Mouse (Mus musculus) limb, embryonic 12.5 days (tissue): ENCODE data around the gene Ralgapb. TPM values are rescaled to one million over a fixed set of nuclear protein-coding genes. Genes with fewer than 3 reads are reported as not detected.

Experiments
- ATAC-seq: fragments of 200-750 bp; cut with Nextera tagmentation; 2 replicates; pipeline ENCODE4 v1.8.0; 2017; ENCODE audit warnings: low read depth, moderate TSS enrichment; ENCODE audit not compliant: insufficient number of reproducible peaks, insufficient read depth, low FRiP score, low TSS enrichment
- H3K27ac ChIP-seq: fragments of 300-500 bp; sonication (generic); 2 replicates; pipeline ENCODE4 v1.5.1; 2016; ENCODE audit warnings: mild to moderate bottlenecking, moderate library complexity
- H3K27me3 ChIP-seq: fragments of 300-500 bp; sonication (generic); 2 replicates; pipeline ENCODE4 v1.6.1; 2016; ENCODE audit warnings: mild to moderate bottlenecking, moderate library complexity
- H3K36me3 ChIP-seq: fragments of 300-500 bp; sonication (generic); 2 replicates; pipeline ENCODE4 v1.6.1; 2016; ENCODE audit warnings: mild to moderate bottlenecking, moderate library complexity
- H3K4me1 ChIP-seq: fragments of 300-500 bp; sonication (generic); replicated peaks from 2 replicates; pipeline ENCODE4 v1.6.1; 2016
- H3K4me2 ChIP-seq: fragments of 300-500 bp; sonication (generic); 2 replicates; pipeline ENCODE4 v1.6.1; 2016; ENCODE audit warnings: mild to moderate bottlenecking, moderate library complexity
- H3K4me3 ChIP-seq: fragments of 300-500 bp; sonication (generic); replicated peaks from 2 replicates; pipeline ENCODE4 v1.5.1; 2016; ENCODE audit warnings: mild to moderate bottlenecking
- H3K9ac ChIP-seq: fragments of 300-500 bp; sonication (generic); replicated peaks from 2 replicates; pipeline ENCODE4 v1.6.1; 2016; ENCODE audit warnings: mild to moderate bottlenecking, moderate library complexity
- H3K9me3 ChIP-seq: fragments of 300-500 bp; sonication (generic); 2 replicates; pipeline ENCODE4 v1.6.1; 2016; ENCODE audit warnings: mild to moderate bottlenecking, moderate library complexity
- WGBS: fragments of 180-500 bp; shearing (Covaris S2); methylation state at CpG from one replicate; pipeline ENCODE4 v1.1.7; 2016; 5-methylcytosine and 5-hydroxymethylcytosine counted together
- polyA plus RNA-seq: library from polyadenylated mRNA; unstranded; fragments of >200 nt; fragmentation: Nextera tagmentation; extraction: Ambion mirVana; gene quantifications from 2 replicates; pipeline ENCODE4 v1.2.1, GENCODE M21; 2016

Gene Ralgapb
- polyA plus RNA-seq, 1 experiment from 2014 or later = 17.3 TPM

GRCm38 (mm10) chr2:158477640-158478039 lies 68.0 kb downstream of the Ralgapb start:
- H3K9me3 ChIP-seq = no peaks in the 10 kb centered on the region
- no peaks in the 10 kb centered on the region for H3K27me3 ChIP-seq
- H3K36me3 ChIP-seq = peaks cover 87% of the 10 kb centered on the region
- ATAC-seq = no peak
- 89% methylated on average over 3 of the region's 3 CpGs for WGBS
- H3K4me2 ChIP-seq = no peak overlapping the region
- H3K4me1 ChIP-seq = no peaks in the 10 kb centered on the region
- H3K9ac ChIP-seq = no peak overlapping the region
- H3K27ac ChIP-seq = no peak overlapping the region
- no peak overlapping the region for H3K4me3 ChIP-seq

DNA sequence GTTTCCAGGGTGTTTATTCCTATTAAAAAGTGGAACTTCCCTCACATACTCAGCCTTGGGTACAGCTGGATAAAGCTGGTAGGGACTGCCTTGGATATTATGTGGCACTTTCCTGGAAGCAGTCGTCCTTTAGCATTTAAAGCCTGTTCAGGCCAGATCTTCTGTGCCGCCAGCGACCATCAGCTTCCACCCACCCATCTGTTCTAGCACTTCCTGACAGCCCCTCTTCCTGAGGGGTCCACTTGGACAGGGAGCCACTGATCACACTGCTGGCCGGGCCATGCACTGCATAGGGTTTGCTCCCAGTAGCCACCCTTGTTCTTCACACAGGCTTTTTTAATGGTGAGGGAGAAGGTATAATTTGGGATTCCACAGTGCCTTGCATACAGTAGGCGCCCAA lies 88.8 kb downstream of the Ralgapb start:
- H3K27ac ChIP-seq = no peak overlapping the region
- no peak overlapping the region for H3K4me3 ChIP-seq
- no peaks in the 10 kb centered on the region for H3K9me3 ChIP-seq
- ATAC-seq = no peak
- no peak overlapping the region for H3K9ac ChIP-seq
- no peaks in the 10 kb centered on the region for H3K27me3 ChIP-seq
- no peaks in the 10 kb centered on the region; the same call in 1 of the 2 replicates for H3K4me1 ChIP-seq
- no peak overlapping the region for H3K4me2 ChIP-seq
- H3K36me3 ChIP-seq = peaks cover 66% of the 10 kb centered on the region
- 81% methylated on average over 5 of the region's 5 CpGs for WGBS

DNA sequence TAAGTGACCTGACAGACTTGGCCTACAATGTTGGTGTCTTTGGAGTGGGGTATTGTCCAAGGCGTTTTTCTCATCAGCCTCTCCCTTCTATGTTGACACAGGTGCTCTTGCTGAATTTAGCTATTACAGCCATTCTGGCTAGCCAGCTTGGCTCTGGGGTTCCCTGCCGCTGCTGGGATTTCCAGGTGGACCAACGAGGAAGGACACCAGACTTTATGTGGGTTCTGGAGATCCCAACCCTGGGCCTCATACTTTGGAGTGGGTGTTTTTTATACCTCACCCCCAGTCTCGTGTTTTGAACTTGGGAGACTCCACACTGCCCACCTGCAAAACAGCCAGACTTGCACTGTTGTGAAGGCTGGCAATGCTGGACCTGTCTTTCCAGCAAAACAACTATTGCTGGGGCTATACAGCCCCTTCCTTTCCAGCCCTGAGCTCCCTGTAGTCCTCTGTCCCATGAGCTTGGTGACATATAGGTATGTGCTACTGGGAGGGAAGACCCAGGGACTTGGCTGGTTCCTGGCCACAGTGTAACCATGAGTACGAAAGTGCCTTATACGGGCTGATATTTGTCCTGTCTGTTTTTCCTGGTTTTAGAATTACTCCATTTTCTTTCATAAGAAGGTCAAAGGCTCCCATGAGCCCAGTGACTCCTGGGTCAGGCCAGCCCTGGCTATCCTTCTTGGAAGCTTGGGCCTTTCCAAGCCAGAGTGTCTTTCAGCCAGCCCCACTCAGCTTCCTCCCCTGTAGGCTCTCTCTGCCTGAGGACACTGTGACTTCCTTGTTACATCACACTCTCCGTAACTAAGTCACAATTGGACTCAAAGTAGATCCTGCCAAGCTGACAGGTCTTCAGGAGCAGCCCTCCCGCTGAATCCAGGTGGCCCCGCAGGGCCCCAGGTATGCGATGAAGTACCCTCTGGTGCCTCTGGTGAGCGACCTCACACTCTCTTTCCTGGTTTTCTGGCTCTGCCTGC lies 92.5 kb downstream of the Ralgapb start, which contains the start of gene Adig:
Gene Adig (plus strand): TSS at position 777 of the 977 bp plus-strand sequence.
- Histone ChIP-seq H3K4me2 (no peak within 1 kb of the TSS), H3K9me3 (no peaks in the 10 kb centered on the region), H3K4me1 (peaks cover 4% of the 10 kb centered on the region; the same call in 1 of the 2 replicates), H3K9ac (no peak within 1 kb of the TSS), H3K36me3 (peaks cover 30% of the 10 kb centered on the region), H3K4me3 (no peak within 1 kb of the TSS), H3K27ac (no peak within 1 kb of the TSS), H3K27me3 (no peaks in the 10 kb centered on the region)
- ATAC-seq = no peak
- WGBS = 70% methylated on average over 11 of the region's 11 CpGs

- Histone ChIP-seq H3K4me3 (no peak overlapping the region), H3K36me3 (peaks cover 19% of the 10 kb centered on the region), H3K9me3 (no peaks in the 10 kb centered on the region), H3K4me2 (no peak overlapping the region), H3K27me3 (no peaks in the 10 kb centered on the region), H3K4me1 (peaks cover 4% of the 10 kb centered on the region; the same call in 1 of the 2 replicates), H3K9ac (no peak overlapping the region), H3K27ac (no peak overlapping the region)
- 83% methylated on average over 7 of the region's 7 CpGs for WGBS
- no peak for ATAC-seq
These were observed 93.6 kb downstream of the Ralgapb start for GRCm38 (mm10) chr2:158503226-158503625.

DNA sequence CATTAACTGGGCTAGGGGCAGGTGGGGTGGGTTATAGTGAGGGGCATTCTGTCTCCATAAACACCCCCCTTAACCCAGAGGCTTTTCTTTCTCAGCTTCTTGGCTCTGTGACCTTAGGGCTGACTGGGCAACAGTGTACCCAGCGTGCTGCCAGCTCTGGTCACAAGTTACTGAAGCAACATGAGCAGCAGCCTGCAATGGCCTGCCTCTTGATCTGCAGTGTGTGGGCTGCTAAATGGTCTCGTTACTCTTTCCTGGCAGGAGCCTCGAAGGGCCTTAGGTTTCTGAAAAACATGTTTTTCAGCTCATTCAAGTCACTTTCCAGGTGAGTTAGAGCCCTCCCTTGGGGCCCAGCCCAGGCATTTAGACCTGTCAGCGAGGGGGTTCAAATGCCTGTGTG lies 94.0 kb downstream of the Ralgapb start:
- Histone ChIP-seq H3K27ac (no peak overlapping the region), H3K36me3 (peaks cover 15% of the 10 kb centered on the region), H3K4me3 (no peak overlapping the region), H3K9me3 (no peaks in the 10 kb centered on the region), H3K9ac (no peak overlapping the region), H3K27me3 (no peaks in the 10 kb centered on the region), H3K4me1 (peaks cover 4% of the 10 kb centered on the region; the same call in 1 of the 2 replicates), H3K4me2 (no peak overlapping the region)
- 45% methylated on average over 4 of the region's 4 CpGs for WGBS
- no peak for ATAC-seq

- H3K4me2 ChIP-seq = no peak overlapping the region
- 80% methylated on average over 5 of the region's 5 CpGs for WGBS
- H3K4me1 ChIP-seq = peaks cover 4% of the 10 kb centered on the region; the same call in 1 of the 2 replicates
- no peaks in the 10 kb centered on the region for H3K9me3 ChIP-seq
- no peaks in the 10 kb centered on the region for H3K27me3 ChIP-seq
- H3K27ac ChIP-seq = no peak overlapping the region
- H3K9ac ChIP-seq = no peak overlapping the region
- H3K36me3 ChIP-seq = no peaks in the 10 kb centered on the region
- no peak overlapping the region for H3K4me3 ChIP-seq
- no peak for ATAC-seq
These were observed 96.8 kb downstream of the Ralgapb start for GRCm38 (mm10) chr2:158506475-158506874.

- ATAC-seq = no peak
These were observed 97.4 kb downstream of the Ralgapb start for GRCm38 (mm10) chr2:158507046-158507445.

DNA sequence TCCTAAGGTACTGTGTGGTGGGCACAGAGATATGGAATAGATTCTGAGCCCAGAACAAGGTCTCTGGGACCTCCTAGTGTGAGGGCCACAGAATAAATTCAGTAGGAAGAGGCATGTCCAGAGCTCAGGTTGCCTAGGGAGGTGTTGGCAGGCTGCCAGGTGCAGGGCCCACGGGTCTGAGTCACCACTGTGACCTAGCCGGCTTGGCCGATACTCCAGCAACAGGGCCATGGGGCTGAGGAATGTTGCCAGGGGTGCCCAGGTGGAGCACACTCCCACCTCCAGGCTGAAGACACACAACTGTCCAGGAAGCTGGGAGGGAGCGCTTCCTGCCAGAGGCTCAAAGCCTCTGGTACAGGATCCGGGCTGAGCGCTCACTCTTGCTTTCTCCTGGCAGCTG lies 101.0 kb downstream of the Ralgapb start:
- 81% methylated on average over 6 of the region's 6 CpGs for WGBS
- Histone ChIP-seq H3K4me3 (no peak overlapping the region), H3K9me3 (no peaks in the 10 kb centered on the region), H3K4me2 (no peak overlapping the region), H3K4me1 (no peaks in the 10 kb centered on the region; the same call in 1 of the 2 replicates), H3K9ac (no peak overlapping the region), H3K27ac (no peak overlapping the region), H3K36me3 (no peaks in the 10 kb centered on the region), H3K27me3 (no peaks in the 10 kb centered on the region)
- no peak for ATAC-seq

More at GRCm38 (mm10) chr2:158507046-158507445, 97.4 kb downstream of the Ralgapb start:
- Histone ChIP-seq H3K4me1 (peaks cover 4% of the 10 kb centered on the region; the same call in 1 of the 2 replicates), H3K4me3 (no peak overlapping the region), H3K27ac (no peak overlapping the region), H3K4me2 (no peak overlapping the region), H3K36me3 (no peaks in the 10 kb centered on the region), H3K9me3 (no peaks in the 10 kb centered on the region), H3K27me3 (no peaks in the 10 kb centered on the region), H3K9ac (no peak overlapping the region)
- 94% methylated on average over 10 of the region's 10 CpGs for WGBS

GRCm38 (mm10) chr2:158512528-158512927 lies 102.9 kb downstream of the Ralgapb start, which contains the start of gene Arhgap40:
Gene Arhgap40 (plus strand): TSS chr2:158512796.
- no peak within 1 kb of the TSS for H3K9ac ChIP-seq
- H3K4me3 ChIP-seq = no peak within 1 kb of the TSS
- no peaks in the 10 kb centered on the region for H3K36me3 ChIP-seq
- no peaks in the 10 kb centered on the region; the same call in 1 of the 2 replicates for H3K4me1 ChIP-seq
- WGBS = 84% methylated on average over 10 of the region's 10 CpGs
- no peaks in the 10 kb centered on the region for H3K27me3 ChIP-seq
- no peak for ATAC-seq
- no peaks in the 10 kb centered on the region for H3K9me3 ChIP-seq
- H3K4me2 ChIP-seq = no peak within 1 kb of the TSS
- H3K27ac ChIP-seq = no peak within 1 kb of the TSS

GRCm38 (mm10) chr2:158513821-158514336 lies 104.2 kb downstream of the Ralgapb start:
- ATAC-seq = no peak
- Histone ChIP-seq H3K4me2 (no peak overlapping the region), H3K27ac (no peak overlapping the region), H3K36me3 (no peaks in the 10 kb centered on the region), H3K9ac (no peak overlapping the region), H3K27me3 (no peaks in the 10 kb centered on the region), H3K4me3 (no peak overlapping the region), H3K9me3 (no peaks in the 10 kb centered on the region), H3K4me1 (no peaks in the 10 kb centered on the region; the same call in 1 of the 2 replicates)
- WGBS = 89% methylated on average over 12 of the region's 12 CpGs

DNA sequence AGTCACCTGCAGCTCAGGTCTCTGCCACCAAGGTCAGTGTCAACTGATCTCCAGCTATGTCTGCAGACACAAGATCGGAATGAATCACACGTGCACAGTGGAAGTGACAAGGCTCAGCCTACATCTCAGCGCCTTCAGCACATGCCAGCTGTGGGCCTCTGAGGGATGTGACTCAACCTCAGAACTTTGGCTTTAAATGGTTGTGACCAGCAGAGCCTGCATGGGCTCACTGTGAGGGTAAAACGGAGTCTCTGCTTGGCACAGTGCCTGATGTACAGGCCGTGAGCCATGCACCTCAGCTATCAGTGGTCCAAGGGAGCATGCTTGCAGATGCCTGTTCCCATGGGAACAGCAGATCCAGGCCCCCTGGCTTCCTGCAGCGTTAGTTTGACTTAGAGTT lies 108.9 kb downstream of the Ralgapb start:
- Histone ChIP-seq H3K36me3 (no peaks in the 10 kb centered on the region), H3K4me1 (no peaks in the 10 kb centered on the region), H3K27me3 (no peaks in the 10 kb centered on the region), H3K4me3 (no peak overlapping the region), H3K9me3 (no peaks in the 10 kb centered on the region), H3K4me2 (no peak overlapping the region), H3K9ac (no peak overlapping the region), H3K27ac (no peak overlapping the region)
- WGBS = 78% methylated on average over 6 of the region's 6 CpGs
- no peak for ATAC-seq
